Mouse (Mus musculus) retina, embryonic 14.5 days (tissue): ENCODE measurements at regions not wholly inside any gene's neighbourhood (a gene's known extent, or its start where the extent isn't known, plus 50 kb on each side); places are given as distances from the start of the nearest gene placed in this dataset.
A peak's percentile ranks its signal among the peaks of the same experiment; 100 is the strongest.

Source experiments
- DNase-seq: peaks from one replicate; pipeline ENCODE4 v3.0.0-alpha.2; 2015; ENCODE audit warnings: low spot score

DNA sequence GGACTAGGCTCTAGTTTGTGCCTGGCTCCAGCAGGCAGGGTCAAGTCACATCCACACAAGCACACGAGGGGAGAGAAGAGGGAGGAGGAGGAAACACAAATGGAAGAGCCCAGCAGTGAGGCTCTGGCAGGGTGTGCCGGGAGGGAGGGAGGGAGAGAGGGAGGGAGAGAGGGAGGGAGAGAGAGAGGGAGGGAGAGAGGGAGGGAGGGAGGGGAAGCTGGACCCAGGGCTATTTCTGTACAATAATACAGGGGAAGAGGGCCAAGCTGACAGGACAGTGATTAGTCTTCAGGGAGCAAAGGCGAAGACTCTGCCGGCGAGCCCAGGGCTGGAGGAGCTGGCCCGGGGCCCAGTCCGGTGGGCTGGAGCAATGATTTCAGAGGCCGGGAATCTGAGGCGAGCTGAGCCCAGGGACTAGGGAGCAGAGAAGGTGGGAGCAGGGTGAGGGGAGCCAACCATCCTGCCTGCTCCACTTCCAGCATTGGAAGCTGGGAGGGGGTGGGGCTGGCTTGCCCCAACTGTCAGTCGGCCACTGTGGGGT, 155.6 kb downstream of the Efnb1 start:
- peak; percentile 22 for DNase-seq

DNA sequence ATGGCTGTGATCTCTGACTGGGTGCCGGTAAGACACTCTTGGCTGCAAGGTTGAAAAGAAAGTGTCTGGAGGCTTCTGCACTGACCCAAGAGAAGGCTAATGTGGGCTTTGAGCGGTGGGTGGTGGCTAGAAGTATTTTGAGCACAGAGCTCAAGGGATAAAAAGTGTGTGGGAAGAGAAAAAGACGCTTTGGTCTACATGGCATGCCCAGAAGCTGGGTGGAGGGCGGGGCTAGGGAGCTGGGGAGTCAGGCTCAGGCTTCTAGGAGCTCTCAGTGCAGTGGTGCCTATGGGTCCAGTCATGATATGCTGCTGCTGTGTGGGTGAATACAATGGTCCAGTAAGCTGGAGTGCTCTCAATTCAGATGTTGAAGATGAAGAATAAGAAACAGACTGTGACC, 152.1 kb downstream of the Efnb1 start:
- DNase-seq, result no peak

DNA sequence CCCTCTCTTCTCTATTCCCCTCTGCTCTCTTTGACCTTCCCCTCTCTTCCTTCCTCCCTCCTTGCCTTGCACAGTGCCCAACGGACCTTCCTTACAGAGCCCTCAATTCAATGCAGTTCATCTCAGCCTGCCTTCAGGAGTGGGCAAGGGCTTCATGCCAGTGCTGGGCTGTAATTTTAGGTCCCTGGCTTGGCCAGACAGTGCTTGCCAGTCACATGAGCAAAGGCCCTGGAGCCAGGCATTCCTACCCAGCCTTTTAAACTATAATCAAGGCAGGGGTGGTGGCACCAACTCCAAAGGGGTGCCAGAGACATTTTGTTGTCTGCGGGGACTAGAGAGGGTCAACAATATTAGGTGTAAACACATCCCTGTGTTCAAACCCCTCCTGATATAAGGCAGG, 150.9 kb downstream of the Efnb1 start:
- no peak for DNase-seq

DNA sequence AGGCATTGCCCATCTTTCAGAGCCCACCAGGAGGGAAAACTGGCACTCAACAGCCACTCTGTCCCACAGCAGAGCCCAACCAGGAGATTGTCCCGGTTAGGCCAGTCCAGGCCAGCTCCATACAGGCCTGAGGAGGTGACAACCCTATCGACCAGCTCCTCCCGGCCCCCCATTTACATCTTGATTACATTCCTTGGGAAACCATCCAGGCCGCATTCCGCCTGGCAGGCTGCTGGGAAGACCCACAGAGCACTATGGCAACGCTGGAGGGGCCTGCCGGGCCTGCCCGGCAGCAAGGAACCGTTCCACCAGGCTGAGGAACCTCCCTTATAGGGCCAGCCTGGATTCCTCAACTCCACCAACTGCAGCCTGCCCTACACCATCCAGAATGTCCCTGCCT, 149.7 kb downstream of the Efnb1 start:
- DNase-seq, result peak; percentile 64

DNA sequence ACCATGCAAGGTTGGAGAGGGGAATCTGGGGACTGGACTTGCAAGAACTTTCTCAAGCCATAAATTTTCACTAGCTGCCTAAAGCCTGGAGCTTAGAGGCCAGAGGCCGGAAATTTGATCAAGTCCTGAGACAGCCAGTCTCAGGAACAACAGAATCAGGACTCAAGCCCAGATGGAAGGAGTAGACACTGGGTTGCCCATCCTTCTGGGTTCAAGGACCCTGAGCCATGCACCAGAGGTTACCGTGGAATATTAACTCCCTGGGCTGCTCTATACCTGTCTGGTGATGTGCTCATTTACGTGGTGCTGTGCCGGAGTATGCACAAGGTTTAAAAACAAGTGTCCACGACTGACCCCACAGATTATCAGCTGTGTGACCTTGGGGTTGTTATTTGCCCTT, 145.1 kb downstream of the Efnb1 start:
- DNase-seq, result no peak

DNA sequence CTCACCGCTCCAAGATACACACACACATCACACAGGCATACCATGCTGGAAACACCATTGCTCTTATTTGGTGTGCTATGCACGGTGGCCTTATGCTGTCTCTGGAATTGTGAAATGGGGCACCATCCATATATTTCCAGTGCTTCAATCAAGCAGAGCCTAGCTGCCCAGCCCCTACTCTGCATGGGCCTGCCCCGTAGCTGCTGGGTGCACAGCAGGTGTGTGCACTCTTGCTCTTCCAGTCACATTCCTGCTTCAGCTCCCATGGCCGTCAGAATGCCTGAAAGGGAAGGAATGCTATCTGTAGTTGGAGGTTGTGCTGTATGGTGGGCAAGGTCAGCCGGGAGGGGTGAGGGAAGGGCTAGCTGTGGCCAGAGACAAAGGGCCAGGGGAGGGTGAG, 144.6 kb downstream of the Efnb1 start:
- DNase-seq, result no peak

DNA sequence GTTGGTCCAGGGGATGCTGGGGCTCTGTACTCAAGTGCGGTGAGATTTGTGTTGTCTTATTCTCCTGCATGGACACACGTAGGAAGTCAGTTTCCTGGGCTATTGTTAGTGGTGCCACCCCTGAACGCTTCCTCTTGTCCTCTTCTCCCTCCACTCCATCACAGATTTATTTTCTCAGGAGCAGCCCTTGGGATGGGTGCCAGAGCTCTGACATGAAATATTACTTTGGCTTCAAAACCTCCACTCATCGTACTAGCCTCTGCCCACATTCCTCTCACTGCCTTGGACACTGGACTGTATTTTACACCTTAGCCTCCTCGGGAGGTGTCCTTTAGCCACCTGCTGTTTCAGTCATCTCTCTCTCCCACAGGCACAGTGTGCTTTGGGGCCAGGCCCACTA, 139.6 kb downstream of the Efnb1 start:
- no peak for DNase-seq

DNA sequence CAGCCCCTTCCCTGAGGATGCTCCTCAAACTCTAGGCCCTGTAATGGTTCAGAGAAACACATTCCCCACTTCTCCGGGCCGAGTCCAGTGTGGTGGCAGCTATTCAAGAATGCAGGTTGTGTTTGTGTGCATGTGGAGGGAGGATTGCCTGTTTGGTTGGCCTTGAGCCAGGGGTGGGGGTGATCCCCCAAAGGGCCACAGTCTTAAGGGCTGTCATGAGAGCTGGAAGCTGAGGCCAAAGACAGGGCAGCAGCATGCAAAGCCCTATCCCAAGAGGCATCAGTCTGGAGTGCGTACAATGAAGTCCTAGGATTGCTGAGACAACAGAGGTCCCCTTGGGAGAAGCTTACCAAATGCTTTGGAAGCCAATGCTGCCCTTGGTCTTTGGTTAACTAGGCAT, 136.0 kb downstream of the Efnb1 start:
- no peak for DNase-seq

DNA sequence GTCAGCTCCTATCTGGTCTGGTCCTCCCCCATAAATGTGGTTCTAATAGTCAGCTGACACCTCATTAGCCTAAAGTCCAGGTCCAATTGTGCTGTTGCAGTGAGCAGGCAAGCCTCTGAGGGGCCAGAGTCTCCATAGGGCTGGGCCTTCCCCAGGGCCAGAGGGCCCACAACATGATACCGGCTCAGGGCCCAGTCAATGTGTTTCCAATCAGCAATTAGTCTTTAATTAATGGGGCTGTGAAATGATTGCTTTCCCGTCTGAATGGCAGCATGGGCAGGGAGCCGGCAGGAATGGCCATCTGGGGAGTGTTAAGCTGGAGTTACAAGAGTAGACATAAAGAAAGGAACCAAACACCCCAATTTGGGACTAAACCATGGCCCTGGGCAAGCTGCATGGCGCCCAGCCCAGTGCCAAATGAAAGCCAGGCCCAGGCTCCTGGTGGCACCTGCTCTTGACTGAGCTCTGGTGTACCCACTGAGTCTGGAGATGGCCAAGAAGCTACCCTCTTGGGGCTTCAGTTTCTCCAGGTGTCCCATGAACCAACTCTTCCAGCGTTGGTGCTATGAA, 113.2 kb downstream of the Efnb1 start:
- no peak for DNase-seq

DNA sequence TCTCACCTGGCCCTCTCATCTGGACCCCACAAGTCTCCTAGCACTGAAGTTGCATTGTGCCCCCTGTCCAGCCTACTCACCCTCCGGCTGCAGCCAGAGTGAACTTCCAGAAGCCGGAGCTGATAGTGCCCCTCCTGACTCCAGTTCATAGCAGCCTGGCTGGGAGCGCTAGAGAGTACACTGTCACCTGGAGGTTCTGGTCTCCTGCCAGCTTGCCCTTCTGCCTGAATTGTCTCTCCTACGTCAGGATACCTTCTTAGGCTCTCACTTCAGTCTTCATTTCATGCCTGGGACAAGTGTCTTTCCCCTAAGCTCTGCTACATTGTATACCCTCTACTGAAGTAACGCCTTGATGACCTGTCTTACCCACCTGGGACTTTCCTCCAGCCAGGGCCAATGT, 112.3 kb downstream of the Efnb1 start:
- no peak for DNase-seq

DNA sequence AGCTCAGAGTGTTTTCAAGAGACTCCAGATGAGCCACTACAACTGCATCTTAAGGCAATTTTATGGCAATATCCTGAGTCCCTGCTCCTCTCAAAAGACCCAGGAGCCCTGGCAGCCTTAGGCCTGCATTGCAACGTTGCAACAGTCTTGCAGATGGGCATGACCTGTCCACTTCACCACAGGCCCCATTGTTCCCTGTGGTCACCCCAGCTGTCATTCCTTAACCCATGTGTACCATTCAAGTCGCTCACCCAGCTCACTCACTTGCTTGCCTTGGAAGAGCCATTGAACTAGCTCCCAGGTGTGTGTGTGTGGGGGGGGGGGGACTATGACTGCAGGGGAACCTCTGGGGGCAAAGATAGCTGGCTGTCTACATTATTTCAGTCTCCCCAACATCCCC, 110.8 kb downstream of the Efnb1 start:
- DNase-seq, result no peak

DNA sequence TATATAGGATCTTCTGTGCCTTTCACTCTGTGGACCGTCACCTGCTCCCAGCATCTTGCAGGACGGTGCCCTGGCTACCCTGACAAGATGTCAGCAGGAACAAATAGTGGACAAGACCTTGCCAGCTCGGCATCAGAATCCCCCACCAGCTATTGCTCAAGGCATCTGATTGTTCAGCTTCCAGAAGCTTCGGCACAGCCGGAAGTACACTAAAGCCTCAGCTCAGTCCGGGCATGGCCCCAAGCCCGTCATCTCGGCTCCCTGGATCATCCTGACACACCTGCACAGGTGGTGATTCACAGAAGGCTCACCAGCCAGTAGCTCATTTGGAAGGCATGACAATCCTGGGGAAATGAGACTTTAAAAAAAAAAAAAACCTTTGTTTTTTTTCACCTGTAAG, 110.1 kb downstream of the Efnb1 start:
- DNase-seq, result no peak

DNA sequence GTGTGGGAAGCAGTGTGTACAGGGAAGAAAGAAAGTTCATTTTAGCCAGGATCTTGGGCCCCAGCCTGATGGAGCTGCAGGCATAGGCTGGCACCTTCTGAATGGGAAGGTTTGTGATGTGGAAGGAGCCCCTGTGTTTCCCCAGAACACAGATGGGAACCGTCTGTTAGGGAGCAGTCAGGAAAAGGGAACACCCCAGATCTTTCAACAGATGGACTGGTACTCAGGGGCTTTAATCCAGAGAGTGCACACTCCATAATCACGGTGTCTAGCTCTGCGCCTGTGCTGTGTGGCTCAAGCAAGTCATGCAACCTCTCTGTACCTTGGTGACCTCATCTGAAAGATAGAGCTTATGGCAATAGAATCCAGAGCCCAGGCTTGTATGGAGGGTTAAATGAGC, 109.6 kb downstream of the Efnb1 start:
- no peak for DNase-seq

DNA sequence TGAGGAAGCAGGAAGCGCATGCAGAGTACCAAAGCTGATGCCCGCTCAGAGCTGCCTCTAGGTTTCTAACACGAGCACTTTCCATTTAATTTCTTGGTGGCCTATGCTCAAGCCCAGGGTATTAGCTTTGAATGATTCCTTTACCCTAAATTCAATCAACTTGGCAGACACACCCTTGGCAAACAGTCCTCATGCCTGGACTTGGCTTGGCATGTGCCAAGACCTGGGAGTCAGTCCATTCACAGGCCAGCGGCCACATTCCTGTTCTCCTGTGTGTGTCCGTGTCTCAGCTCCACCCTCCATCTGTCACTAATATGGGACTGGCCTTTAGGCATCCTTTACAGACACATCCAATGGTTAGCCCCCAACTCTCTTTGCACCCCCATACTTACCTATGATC, 107.3 kb downstream of the Efnb1 start:
- DNase-seq, result no peak

DNA sequence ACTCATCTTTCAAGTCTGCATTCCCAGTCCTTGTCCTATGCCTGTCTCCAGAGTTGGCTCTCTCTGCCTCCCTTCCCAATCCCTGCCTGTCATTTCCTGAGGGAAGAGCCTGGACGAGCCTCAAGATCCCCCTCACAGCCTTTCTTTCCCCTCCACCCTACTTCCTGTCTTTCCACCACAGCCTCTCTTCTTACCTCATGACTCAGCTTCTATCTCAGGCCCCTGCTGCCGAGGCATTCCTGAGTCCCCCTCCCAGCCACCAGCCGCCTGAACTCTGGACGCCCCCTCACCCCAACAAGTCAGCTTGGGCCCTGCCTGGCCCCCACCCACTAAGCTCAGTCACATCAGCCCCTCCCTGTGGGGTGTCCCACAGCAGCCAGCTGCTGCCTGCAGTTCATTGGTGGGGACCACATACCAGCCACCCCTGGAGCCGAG, 105.8 kb downstream of the Efnb1 start:
- no peak for DNase-seq

DNA sequence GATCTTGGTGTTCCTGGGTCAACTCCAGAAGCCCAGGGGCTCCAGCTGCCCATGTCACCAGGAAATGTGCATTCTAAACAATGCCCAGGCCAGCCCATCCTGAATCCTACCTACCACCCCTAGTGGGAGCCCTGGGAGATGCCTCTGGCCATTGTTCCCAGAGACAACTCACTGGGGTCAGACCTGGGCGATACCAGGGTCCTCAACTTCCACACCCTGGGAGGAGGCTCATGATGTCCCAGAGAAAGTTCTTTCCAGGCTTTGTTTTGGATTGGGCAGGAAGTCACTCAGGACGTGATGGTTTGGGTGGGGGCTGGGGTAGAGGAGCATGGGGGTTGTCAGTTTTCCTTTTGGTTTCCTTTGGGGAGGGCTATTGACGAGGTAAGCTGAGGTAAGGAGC, 97.1 kb downstream of the Efnb1 start:
- no peak for DNase-seq

DNA sequence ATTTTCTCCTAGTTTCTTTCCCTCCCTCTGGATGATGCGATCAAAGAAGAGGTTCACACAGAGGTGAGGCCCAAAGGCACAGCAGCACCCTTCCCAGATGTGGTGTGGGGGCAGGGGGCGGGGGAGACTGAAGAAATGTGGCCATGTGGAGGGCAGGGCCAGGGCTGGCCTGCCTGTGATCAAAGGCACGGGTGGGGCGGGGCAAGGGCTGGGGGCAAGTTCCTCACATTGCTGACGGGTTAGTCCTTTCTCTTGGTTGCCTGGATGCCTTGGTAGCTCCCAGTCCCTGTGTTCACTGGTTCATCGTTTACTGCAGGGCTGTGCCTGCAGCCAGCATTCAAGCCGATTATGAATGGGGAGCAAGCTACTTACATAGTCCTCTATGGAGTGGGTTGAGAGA, 96.4 kb downstream of the Efnb1 start:
- DNase-seq, result no peak

DNA sequence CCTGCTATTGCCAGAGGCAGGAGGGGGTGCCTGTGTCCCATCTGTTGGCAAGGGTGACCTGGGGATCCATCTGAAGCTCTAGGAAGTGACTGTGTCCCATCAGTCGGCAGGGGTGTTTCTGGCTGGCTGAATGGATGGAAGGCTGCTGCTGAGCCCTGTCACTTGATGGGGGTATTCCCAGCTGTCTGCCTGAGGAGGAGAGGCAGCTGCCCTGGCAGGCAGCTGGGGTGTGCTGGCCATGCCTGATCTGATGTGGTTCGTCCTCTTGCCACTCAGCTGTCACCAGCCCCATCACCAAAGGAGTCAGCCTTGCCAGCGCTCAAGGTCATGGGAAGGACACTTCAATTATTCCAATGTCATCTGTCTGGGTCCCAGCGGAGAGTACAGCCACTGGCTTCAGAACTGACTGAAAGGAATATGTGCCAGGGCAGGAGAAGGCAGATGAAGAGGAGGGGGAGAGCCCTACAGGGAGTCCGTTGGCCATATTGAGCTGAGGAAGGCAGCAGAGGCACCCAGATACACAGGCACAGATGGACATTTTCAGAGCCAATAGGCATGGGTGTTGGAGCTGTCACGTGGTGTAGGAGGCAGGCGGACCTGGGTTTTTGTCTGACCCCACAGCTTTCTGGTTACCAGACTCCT, 89.3 kb downstream of the Efnb1 start:
- DNase-seq, result no peak

DNA sequence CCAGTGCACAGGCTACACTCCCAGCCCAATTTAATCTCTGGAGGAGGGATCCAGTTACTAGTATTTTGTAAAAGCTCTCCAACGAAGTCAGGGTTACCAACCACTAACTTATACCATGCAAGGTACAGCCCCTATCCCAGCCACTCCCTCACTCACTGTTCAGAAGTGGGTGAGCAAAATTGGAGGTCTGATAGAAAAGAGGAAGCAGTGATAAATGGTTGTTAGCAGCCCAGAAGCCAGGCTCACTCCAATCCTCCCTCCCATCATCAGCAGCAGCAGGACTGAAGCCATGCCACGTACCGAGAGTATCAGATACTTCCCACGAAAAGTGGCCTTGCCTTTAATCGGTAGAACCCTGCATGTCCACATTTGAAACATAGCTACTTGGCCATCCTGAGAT, 86.1 kb downstream of the Efnb1 start:
- no peak for DNase-seq

DNA sequence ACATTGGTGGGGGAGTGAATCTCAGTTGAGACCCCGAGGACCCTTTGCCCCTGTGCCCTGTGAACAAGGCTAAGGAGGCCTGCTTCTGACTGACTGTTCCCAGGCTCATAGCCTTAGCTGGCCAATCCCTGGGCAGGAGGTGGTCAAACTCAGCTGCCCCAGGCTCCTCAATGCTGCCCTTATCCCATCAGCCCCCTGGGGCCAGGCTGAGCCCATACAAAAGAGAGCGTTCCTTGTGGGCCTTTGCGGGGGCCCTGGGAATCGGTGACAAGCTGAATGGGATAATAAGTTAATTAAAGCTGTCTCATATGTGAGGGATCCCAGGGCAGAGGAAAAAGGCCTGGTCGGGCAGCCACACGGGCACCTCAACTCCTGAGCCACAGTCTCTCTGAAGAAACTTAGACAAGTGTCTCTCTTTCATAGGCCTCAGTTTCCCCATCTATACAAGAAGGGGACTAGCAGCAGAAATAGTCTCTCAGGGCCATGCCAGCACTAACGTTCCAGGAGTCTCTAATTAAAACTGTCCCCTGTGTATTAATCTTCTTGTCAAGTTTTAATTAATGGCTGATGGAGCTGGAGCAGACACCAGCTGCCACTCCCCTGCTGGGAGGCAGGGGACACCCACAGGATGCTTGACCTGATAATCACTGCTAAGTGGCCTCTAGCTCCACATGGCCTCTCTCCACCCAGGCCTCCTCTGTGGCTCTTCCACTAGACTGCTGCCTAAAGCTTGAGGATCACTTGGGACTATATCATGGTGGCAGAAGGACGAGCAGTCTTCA, 84.9 kb downstream of the Efnb1 start:
- DNase-seq, result peak; percentile 60

DNA sequence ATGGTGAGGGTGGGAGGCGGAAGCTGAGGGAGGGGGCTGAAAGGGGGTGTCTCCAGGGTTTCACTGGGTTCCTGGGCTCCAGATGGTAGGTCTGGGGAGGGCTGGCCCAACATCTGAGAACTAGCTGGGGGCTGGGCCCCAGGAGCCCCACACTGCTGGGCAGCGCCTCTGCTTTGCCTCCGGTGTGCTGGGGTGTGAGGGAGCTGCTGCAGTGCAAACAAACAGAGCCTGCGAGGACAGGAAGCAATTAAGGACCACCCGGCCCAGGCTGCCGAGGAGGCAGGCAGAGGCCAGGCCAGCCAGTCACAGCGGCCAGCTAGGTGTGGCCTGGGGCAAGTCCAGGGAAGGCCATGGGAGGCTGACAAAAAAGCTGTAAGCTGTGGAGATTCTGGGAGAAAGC, 82.3 kb downstream of the Efnb1 start:
- DNase-seq, result no peak

DNA sequence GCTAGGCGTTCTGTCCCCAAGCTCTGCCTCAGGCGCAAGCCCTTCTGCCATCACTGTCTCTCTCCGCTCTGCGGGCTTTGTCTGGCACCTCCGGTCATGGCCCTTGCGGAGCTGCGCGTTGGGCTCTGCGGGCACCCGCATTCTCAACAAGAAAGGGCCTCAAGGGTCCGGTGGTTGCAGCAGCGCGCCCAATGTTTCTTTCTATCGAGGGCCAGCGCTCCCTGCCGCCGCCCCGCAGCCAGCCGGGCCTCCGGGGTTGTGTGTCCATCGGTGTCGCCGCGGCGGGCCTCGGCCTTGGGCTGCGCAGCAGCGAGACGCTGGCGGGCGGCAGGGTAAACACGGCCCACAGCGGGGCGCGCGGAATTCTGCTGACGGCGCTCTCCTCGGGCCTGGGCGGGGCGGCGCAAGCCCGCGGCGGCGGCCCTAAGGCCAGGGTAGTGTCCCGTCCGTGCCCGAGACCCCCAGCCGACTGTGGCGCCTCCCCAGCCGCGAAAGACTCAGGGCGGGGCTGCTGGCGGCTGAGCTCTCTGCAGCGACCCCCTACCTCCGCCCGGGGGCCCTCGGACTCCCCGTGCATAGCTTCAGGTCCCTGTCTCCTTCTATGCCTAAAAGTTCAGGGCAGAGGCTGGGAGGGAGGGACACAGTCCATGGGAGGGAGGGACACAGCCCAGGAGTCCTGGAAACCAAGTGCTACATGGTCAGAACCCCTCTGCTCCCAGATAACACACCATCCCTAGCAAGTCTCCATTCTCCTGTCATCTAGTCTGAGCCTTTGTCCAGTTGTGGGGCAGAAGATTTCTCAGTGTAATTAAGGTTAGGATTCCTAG, 80.9 kb downstream of the Efnb1 start:
- peak; percentile 47 for DNase-seq
